Mouse (Mus musculus) limb, embryonic 12.5 days (tissue): ENCODE measurements at regions not wholly inside any gene's neighbourhood (a gene's known extent, or its start where the extent isn't known, plus 50 kb on each side); places are given as distances from the start of the nearest gene placed in this dataset.
"Not testable (repeated sequence)": the region's sequence is repeated elsewhere in the genome, so short reads cannot be mapped to it uniquely, and the experiment has no call there.

ENCODE experiments used
- ATAC-seq: fragments of 200-750 bp; cut with Nextera tagmentation; 2 replicates; pipeline ENCODE4 v1.8.0; 2017; ENCODE audit warnings: low read depth, moderate TSS enrichment; ENCODE audit not compliant: insufficient number of reproducible peaks, insufficient read depth, low FRiP score, low TSS enrichment
- H3K27ac ChIP-seq: fragments of 300-500 bp; sonication (generic); 2 replicates; pipeline ENCODE4 v1.5.1; 2016; ENCODE audit warnings: mild to moderate bottlenecking, moderate library complexity
- H3K27me3 ChIP-seq: fragments of 300-500 bp; sonication (generic); 2 replicates; pipeline ENCODE4 v1.6.1; 2016; ENCODE audit warnings: mild to moderate bottlenecking, moderate library complexity
- H3K36me3 ChIP-seq: fragments of 300-500 bp; sonication (generic); 2 replicates; pipeline ENCODE4 v1.6.1; 2016; ENCODE audit warnings: mild to moderate bottlenecking, moderate library complexity
- H3K4me1 ChIP-seq: fragments of 300-500 bp; sonication (generic); replicated peaks from 2 replicates; pipeline ENCODE4 v1.6.1; 2016
- H3K4me2 ChIP-seq: fragments of 300-500 bp; sonication (generic); 2 replicates; pipeline ENCODE4 v1.6.1; 2016; ENCODE audit warnings: mild to moderate bottlenecking, moderate library complexity
- H3K4me3 ChIP-seq: fragments of 300-500 bp; sonication (generic); replicated peaks from 2 replicates; pipeline ENCODE4 v1.5.1; 2016; ENCODE audit warnings: mild to moderate bottlenecking
- H3K9ac ChIP-seq: fragments of 300-500 bp; sonication (generic); replicated peaks from 2 replicates; pipeline ENCODE4 v1.6.1; 2016; ENCODE audit warnings: mild to moderate bottlenecking, moderate library complexity
- H3K9me3 ChIP-seq: fragments of 300-500 bp; sonication (generic); 2 replicates; pipeline ENCODE4 v1.6.1; 2016; ENCODE audit warnings: mild to moderate bottlenecking, moderate library complexity
- WGBS: fragments of 180-500 bp; shearing (Covaris S2); methylation state at CpG from one replicate; pipeline ENCODE4 v1.1.7; 2016; 5-methylcytosine and 5-hydroxymethylcytosine counted together

- ATAC-seq: no peak
- H3K9ac ChIP-seq: no peak overlapping the region
- H3K27me3 ChIP-seq: no peaks in the 10 kb centered on the region
- H3K36me3 ChIP-seq: no peaks in the 10 kb centered on the region
- 65% methylated on average over 3 of the region's 3 CpGs for WGBS
- no peak overlapping the region for H3K27ac ChIP-seq
- H3K9me3 ChIP-seq: no peaks in the 10 kb centered on the region
- H3K4me3 ChIP-seq: no peak overlapping the region
- no peaks in the 10 kb centered on the region for H3K4me1 ChIP-seq
- H3K4me2 ChIP-seq: no peak overlapping the region
These were observed 299.7 kb upstream of the Pou3f2 start for GRCm38 (mm10) chr4:22787866-22788265.

- H3K4me2 ChIP-seq, H3K9ac ChIP-seq, H3K27ac ChIP-seq, H3K36me3 ChIP-seq, H3K4me1 ChIP-seq, ATAC-seq, H3K9me3 ChIP-seq, H3K27me3 ChIP-seq, H3K4me3 ChIP-seq: not testable (repeated sequence)
- 89% methylated on average over 4 of the region's 4 CpGs for WGBS
These were observed 274.9 kb upstream of the Pou3f2 start for GRCm38 (mm10) chr4:22763026-22763425.
